Mouse (Mus musculus): ENCODE data around the gene Rassf2.

Gene Rassf2

DNA sequence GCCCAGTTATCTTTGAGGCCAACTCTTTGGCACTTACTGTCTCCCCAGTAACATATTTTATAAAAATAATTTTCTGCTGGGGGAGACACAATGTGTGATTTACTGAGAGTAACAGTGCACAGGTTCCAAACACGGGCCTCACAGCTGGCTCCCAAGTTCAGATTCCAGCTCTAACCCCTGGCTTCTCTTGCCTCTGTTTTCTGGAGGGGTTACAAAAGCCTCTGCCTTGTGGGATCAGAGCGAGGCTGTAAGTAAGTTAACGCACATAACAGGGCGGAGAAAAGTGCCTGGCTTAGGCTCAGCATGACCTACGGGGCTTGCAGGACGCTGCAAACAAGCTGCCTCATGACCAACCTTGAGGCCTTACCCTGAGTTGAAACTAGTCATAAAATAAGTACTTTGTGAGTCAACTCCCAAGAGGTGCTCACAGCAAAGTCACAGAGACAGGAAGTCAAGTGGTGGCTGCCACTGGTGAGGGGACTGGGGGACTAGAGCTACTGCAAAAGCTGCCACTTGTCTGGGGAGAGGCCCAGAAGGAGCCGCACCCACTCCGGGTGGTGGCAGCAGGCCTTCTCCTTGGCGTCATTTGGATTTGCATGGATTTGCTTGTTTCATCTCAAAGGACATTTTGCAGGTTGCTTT lies 25.4 kb downstream of the Rassf2 start:
- DNase-seq: no peak

- DNase-seq: no peak
Measured at GRCm38 (mm10) chr2:132003916-132004315, 26.1 kb downstream of the Rassf2 start.

DNA sequence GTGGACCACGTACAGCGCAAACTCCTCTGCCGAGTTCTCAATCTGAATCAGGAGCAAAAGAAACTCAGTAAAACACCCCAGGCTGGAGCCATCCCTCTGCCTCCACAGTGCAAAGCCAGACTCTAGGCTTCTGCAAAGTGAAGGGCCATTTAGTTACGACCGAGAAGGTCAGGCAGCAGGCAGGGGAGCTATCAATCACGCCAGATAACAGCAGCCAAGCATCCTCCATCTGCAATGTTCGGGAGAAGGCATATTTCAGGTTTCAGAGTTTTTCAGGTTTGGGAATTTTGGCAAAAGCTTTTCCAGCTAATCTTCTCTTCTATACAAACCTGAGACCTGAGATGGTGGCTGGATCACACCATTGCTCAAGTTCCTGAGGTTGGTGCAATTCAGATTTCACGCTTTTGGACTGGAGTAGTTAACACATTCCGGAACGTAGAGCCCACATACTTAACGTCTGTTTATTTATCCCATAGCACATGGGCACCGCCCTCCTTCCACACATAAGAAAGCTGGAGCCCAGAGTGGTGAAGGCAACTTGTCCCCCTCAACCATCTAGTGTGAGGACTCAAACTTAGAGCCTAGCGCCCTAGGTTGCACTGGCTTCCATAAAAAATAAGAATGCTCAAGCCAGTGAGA lies 28.2 kb downstream of the Rassf2 start:
- DNase-seq: no peak

GRCm38 (mm10) chr2:131997356-131997755 lies 32.7 kb downstream of the Rassf2 start:
- DNase-seq: no peak

GRCm38 (mm10) chr2:131996369-131996768 lies 33.7 kb downstream of the Rassf2 start:
- no peak for DNase-seq

DNA sequence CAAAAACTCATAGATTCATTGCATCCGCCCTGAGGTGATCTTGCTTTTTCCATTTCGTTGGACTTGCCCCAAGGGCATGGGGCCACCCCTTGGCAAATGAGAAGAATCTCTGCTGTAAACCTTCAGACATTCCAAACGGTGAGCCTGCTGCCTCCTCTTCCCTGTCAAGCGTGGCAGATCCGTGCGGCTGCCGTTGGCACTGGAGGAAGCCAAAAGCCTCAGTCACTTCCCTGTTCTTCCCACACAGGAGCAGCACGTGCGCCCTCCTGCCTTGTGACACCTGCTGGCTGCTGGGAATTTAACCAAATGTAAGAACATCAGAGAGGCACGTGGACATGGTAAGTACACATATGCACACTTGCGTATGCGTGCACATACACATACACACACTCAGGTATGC lies 34.3 kb downstream of the Rassf2 start:
- peak; percentile 24 for DNase-seq

- DNase-seq: no peak
Measured at GRCm38 (mm10) chr2:131994971-131995370, 35.1 kb downstream of the Rassf2 start.

GRCm38 (mm10) chr2:131993563-131994088 lies 36.4 kb downstream of the Rassf2 start:
- peak; percentile 47 for DNase-seq

DNA sequence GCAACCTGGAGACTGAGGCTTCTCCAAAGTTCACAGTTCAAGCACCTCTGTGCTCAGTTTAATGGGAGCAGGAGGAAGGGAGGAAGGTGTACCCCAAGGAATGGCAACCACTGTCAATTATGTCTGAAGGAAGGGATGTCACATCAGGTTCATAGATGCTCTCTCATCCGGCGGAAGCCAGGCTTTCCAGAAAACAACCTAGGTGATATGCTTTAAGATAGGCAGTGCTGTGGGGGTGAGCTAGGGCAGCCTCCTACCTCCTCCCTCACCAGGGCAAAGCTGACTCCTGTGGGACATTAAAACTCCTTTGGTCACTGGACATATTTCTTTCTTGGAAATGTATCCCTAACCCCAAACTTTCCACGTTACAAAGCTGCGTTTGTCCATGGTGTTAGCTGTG lies 36.9 kb downstream of the Rassf2 start:
- no peak for DNase-seq

DNA sequence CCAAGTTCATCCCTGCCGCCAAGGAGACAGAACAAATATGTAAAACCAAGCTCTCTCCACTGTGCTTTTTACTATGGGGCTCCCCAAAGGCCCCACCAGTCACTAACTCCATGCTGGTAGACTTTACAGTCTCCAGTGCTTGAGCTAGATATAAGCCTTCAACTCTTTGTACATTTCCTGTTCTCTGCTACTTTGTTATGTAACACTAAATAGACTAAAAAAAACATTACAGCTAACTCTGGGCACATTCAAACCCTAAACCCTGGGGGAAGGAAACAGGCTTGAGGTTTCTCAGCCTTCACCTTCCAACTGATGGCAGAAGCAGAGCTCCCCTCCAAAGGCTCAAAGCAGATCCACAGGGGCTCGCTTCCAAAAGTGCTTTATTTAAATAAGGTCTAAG lies 37.6 kb downstream of the Rassf2 start:
- DNase-seq: no peak

- no peak for DNase-seq
Measured at GRCm38 (mm10) chr2:131988550-131988949, 41.5 kb downstream of the Rassf2 start.

DNA sequence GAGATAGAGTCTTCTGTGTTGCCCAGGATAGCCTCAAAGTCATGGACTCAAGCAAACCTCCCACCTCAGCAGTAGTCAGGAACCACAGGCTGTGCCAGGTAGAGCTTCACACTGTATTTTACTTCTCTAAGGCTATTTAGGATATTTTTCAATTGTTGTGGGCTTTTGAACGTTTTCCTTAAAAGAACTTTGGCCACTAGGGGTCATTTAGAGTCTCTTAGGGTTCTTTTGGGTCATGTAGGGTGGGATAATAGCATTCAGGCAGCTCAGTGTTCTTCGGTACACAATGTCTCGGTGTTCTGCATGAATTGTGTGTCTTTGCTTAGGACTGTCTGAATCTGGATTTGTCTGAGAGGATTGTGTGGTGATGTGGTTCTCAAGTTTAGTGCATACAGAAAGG lies 42.1 kb downstream of the Rassf2 start:
- no peak for DNase-seq

DNA sequence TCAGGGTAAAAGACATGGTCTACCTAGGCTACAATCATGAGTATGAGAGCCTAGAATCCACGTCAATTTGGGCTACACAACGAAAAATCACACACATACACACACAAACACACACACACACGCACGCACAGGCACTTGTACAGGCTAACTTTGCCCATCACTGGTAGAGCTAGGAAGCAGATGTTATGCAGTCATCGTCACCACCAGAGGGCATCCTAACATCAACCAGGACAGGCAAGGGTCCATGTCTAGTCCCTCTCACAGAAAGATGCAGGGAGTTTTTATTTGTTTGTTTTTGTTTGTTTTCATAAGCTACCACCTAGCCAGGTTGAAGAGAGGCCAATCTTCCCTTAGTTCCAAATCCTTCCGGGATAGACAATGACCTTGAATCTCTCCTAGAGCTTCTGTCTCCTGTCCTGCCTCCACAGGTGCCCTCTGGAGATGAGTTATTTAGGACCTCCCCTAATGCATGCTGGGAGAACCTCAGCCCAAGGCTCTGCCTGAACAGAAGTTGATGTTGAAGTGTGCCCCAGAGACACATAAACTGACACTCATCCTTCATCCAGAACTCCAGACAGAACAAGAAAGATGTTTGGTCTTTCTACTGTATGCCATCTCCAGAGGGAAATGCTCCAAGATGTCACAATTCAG lies 47.4 kb downstream of the Rassf2 start:
- DNase-seq: peak; percentile 26

DNA sequence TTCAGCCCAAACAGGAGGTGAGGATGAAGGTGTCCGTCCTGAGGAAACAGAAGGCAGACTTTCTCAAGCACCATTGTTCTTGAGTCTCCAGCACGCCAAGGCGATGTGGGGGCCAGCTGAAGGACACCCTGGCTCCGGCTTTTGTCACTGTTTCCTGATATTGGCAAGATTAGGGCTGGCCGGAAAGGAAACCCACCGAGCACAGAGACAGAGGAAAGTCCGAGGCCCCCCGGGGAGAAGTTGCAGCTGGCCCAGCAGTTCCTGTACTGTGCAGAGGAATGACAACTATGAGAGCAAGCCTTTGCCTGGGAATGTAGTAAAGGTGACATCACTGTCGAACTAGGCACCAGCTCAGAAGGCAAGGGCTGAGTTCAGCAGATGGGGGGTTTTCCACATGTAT lies 49.2 kb downstream of the Rassf2 start:
- DNase-seq: peak; percentile 55

DNA sequence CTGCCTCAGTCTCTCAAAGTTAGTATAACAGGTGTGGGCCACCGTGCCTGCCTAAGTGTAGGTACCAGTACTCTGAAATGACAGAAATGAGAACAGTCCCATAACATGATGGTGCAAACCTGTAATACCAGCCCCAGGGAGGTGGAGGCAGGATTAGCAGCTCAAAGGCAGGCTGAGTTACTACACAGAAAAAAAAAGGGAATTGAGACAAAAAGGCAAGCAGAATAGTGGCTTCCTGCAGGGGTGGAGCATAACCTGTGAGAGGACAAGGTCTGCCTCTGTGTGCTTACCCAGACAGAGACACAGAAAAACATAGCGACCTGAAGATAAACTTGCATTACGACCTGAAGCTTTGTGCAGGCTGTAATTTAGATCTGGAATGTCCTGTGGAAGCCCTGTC lies 53.4 kb downstream of the Rassf2 start:
- DNase-seq: no peak

GRCm38 (mm10) chr2:131971098-131971497 lies 59.0 kb downstream of the Rassf2 start:
- DNase-seq: no peak

DNA sequence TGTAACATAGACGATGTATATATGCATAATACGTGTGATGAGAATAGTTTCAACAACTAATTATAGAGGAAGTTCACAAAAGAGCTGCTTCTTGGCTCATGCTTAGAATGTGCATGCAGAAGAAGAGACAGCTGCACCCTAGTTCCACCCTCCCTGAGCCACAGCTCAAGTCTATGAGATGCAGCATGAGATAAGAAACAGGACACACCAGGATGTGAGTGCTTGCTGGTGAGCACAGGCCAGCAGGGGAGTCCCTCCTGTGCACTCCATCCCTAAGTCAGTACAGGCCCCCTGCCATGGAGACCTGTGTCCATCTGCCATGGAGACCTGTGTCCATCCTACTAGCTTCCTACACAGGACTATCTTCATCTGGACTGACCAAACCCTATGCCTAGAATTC lies 59.5 kb downstream of the Rassf2 start:
- no peak for DNase-seq

DNA sequence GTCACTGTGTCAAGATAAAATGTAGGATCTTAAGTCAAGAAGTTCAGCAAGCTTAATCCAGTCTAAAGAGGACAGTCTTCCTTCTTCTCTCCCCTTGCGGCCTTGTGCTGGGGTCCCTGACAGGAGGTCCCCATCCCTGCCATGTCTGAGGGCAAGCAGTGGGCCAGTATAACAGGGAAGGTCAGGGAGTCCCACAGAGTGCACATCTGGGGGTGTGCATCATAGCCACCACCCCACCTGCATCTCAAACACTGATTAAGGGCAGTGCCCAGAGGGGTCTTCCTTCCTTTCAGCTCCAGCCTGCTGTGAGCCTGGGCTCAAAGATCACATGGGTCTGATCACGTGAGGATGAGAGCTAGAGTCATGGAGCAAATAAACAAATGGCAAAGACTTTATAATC lies 68.4 kb downstream of the Rassf2 start:
- no peak for DNase-seq

- no peak for DNase-seq
Measured at GRCm38 (mm10) chr2:131957731-131958222, 72.3 kb downstream of the Rassf2 start.

DNA sequence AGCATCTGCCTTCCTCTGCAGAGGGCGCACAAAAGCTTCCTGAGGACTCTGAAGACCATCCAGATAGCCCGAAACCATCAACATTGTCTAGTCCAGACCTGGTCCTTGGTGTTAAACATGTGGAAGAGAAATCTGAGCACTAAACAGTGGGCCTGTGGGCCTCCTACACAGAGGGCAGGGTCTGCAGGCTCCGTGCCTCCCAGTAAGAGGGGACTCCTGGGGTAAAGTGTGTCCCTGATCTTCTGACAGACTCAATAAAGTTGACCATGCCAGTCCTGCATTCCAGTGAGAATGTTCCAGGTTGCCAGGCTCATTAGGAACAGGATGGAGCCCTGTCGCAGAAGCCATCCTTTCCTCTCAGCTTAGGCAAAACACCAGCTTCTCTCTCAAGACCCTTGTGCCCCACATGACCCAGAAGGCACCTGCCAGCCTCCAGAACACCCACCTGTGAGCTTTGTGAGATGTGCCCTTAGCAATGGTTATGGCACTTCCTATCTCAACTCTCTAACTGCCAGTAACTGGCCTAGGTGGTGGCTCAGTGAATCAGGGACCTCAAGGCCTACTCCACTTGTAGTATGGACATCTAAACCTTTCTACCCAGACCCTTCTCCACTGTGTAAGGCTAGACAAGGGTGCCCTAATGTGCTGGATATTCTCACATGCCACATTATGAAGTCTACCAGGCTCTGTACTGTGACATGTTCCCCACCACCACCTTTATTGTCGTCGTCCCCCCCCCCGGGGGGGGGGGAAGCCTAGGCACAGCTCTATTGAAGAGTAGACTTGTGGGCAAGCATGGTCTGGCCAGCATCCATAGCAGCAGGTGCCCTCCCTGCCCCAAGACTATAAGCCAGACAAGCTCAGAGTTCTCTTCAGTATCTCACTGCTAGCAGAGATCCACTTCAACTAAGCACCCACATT lies 73.5 kb downstream of the Rassf2 start:
- no peak for DNase-seq

- peak; percentile 9 for DNase-seq
Measured at GRCm38 (mm10) chr2:131955264-131955663, 74.8 kb downstream of the Rassf2 start.

- peak; percentile 17 for DNase-seq
Measured at GRCm38 (mm10) chr2:131954835-131955234, 75.2 kb downstream of the Rassf2 start.

DNA sequence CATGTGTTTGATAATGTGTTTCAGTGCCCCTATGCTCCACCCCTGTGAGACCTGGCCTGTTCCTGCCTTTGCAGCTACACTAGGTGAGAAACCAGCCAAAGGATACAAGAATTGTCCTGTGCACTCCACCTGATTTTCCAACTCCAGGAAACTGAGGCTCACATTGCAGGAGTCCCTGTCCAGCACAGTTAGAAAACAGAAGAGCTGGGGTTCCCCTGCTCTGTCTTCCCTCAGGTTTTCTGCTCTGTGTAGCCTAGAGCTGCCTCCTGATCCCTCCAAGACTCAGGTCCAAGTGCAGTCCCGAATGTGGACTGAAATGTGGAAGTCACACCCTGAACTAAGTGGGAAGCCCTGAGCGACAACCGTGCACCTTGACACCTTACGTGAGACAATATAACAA lies 76.3 kb downstream of the Rassf2 start:
- DNase-seq: peak; percentile 1
